Mouse (Mus musculus): ENCODE results near the gene Dock4. TPM values are rescaled to one million over a fixed set of nuclear protein-coding genes. Genes with fewer than 3 reads are reported as not detected.

Dock4 gene
- polyA plus RNA-seq, 2 experiments, result 7.7 to 12.2 TPM

GRCm38 (mm10) chr12:40499627-40500329, 54.0 kb downstream of the Dock4 start:
- no peaks in the 10 kb centered on the region for H3K27me3 ChIP-seq (ENCODE audit: control insufficient read depth, insufficient read depth, low read length)
- no peak overlapping the region for H3K27ac ChIP-seq (replicated peaks; ENCODE audit: low read depth, low read length)
- H3K9ac ChIP-seq (ENCODE audit: low read depth, low read length, severe bottlenecking), result no peak overlapping the region
- H3K4me3 ChIP-seq (replicated peaks; ENCODE audit: low read length), result no peak overlapping the region
- no peak for ATAC-seq (ENCODE audit: low FRiP score, low read depth)
- WGBS, result 45% methylated on average over 5 of the region's 5 CpGs
- H3K36me3 ChIP-seq (ENCODE audit: control insufficient read depth, insufficient read depth, low read length), result no peaks in the 10 kb centered on the region
- no peak for TF ChIP-seq POLR2A (IDR thresholded peaks at IDR 0.05; ENCODE audit: borderline replicate concordance, extremely low read depth, insufficient read depth, insufficient read length)
- no peak overlapping the region for H3K4me2 ChIP-seq (replicated peaks; ENCODE audit: low read depth, low read length, severe bottlenecking)
- no peaks in the 10 kb centered on the region for H3K9me3 ChIP-seq (ENCODE audit: control insufficient read depth, low read length)
- DNase-seq (ENCODE audit: low spot score), result no peak
- H3K4me1 ChIP-seq (ENCODE audit: control insufficient read depth, insufficient read depth, low read length), result peaks cover 20% of the 10 kb centered on the region

- ATAC-seq (ENCODE audit: low FRiP score, low read depth), result no peak
- DNase-seq (ENCODE audit: low spot score), result no peak
- H3K9me3 ChIP-seq (ENCODE audit: control insufficient read depth, low read length), result no peaks in the 10 kb centered on the region
- no peaks in the 10 kb centered on the region for H3K27me3 ChIP-seq (ENCODE audit: control insufficient read depth, insufficient read depth, low read length)
- H3K4me2 ChIP-seq (replicated peaks; ENCODE audit: low read depth, low read length, severe bottlenecking), result no peak overlapping the region
- no peak for TF ChIP-seq POLR2A (IDR thresholded peaks at IDR 0.05; ENCODE audit: borderline replicate concordance, extremely low read depth, insufficient read depth, insufficient read length)
- WGBS, result 84% methylated on average over 1 of the region's 1 CpGs
- H3K27ac ChIP-seq (replicated peaks; ENCODE audit: low read depth, low read length), result no peak overlapping the region
- H3K4me3 ChIP-seq (replicated peaks; ENCODE audit: low read length), result no peak overlapping the region
- no peaks in the 10 kb centered on the region for H3K36me3 ChIP-seq (ENCODE audit: control insufficient read depth, insufficient read depth, low read length)
- H3K4me1 ChIP-seq (ENCODE audit: control insufficient read depth, insufficient read depth, low read length), result peaks cover 20% of the 10 kb centered on the region
- no peak overlapping the region for H3K9ac ChIP-seq (ENCODE audit: low read depth, low read length, severe bottlenecking)
These were observed 55.4 kb downstream of the Dock4 start for GRCm38 (mm10) chr12:40501141-40501540.

- no peak for TF ChIP-seq POLR2A (IDR thresholded peaks at IDR 0.05; ENCODE audit: borderline replicate concordance, extremely low read depth, insufficient read depth, insufficient read length)
- H3K4me1 ChIP-seq (ENCODE audit: control insufficient read depth, insufficient read depth, low read length), result peaks cover 17% of the 10 kb centered on the region
- DNase-seq (ENCODE audit: low spot score) (no peak), ATAC-seq (ENCODE audit: low FRiP score, low read depth) (no peak)
- H3K4me3 ChIP-seq (replicated peaks; ENCODE audit: low read length), result no peak overlapping the region
- no peak overlapping the region for H3K4me2 ChIP-seq (replicated peaks; ENCODE audit: low read depth, low read length, severe bottlenecking)
- no peaks in the 10 kb centered on the region for H3K9me3 ChIP-seq (ENCODE audit: control insufficient read depth, low read length)
- no peak overlapping the region for H3K27ac ChIP-seq (replicated peaks; ENCODE audit: low read depth, low read length)
- no peaks in the 10 kb centered on the region for H3K36me3 ChIP-seq (ENCODE audit: control insufficient read depth, insufficient read depth, low read length)
- 25% methylated on average over 3 of the region's 3 CpGs for whole genome bisulfite sequencing
- H3K27me3 ChIP-seq (ENCODE audit: control insufficient read depth, insufficient read depth, low read length), result no peaks in the 10 kb centered on the region
- H3K9ac ChIP-seq (ENCODE audit: low read depth, low read length, severe bottlenecking), result no peak overlapping the region
These were observed 57.8 kb downstream of the Dock4 start for GRCm38 (mm10) chr12:40503520-40503919.

GRCm38 (mm10) chr12:40504687-40505086, 58.9 kb downstream of the Dock4 start:
- Histone ChIP-seq H3K36me3 (ENCODE audit: control insufficient read depth, insufficient read depth, low read length) (no peaks in the 10 kb centered on the region), H3K9ac (ENCODE audit: low read depth, low read length, severe bottlenecking) (no peak overlapping the region), H3K9me3 (ENCODE audit: control insufficient read depth, low read length) (no peaks in the 10 kb centered on the region), H3K4me2 (replicated peaks; ENCODE audit: low read depth, low read length, severe bottlenecking) (no peak overlapping the region), H3K4me3 (replicated peaks; ENCODE audit: low read length) (no peak overlapping the region), H3K4me1 (ENCODE audit: control insufficient read depth, insufficient read depth, low read length) (peaks cover 9% of the 10 kb centered on the region; the same call in 1 of the 2 replicates), H3K27ac (replicated peaks; ENCODE audit: low read depth, low read length) (no peak overlapping the region), H3K27me3 (ENCODE audit: control insufficient read depth, insufficient read depth, low read length) (no peaks in the 10 kb centered on the region)
- DNase-seq (ENCODE audit: low spot score), result no peak
- WGBS, result 74% methylated on average over 3 of the region's 3 CpGs
- no peak for TF ChIP-seq POLR2A (IDR thresholded peaks at IDR 0.05; ENCODE audit: borderline replicate concordance, extremely low read depth, insufficient read depth, insufficient read length)
- no peak for ATAC-seq (ENCODE audit: low FRiP score, low read depth)

GRCm38 (mm10) chr12:40507823-40508390, 62.2 kb downstream of the Dock4 start:
- ATAC-seq (ENCODE audit: low FRiP score, low read depth), result no peak
- H3K9ac ChIP-seq (ENCODE audit: low read depth, low read length, severe bottlenecking), result no peak overlapping the region
- WGBS, result 78% methylated on average over 4 of the region's 4 CpGs
- H3K27me3 ChIP-seq (ENCODE audit: control insufficient read depth, insufficient read depth, low read length), result no peaks in the 10 kb centered on the region
- H3K4me3 ChIP-seq (replicated peaks; ENCODE audit: low read length), result no peak overlapping the region
- TF ChIP-seq POLR2A (IDR thresholded peaks at IDR 0.05; ENCODE audit: borderline replicate concordance, extremely low read depth, insufficient read depth, insufficient read length), result no peak
- no peaks in the 10 kb centered on the region for H3K36me3 ChIP-seq (ENCODE audit: control insufficient read depth, insufficient read depth, low read length)
- H3K4me2 ChIP-seq (replicated peaks; ENCODE audit: low read depth, low read length, severe bottlenecking), result no peak overlapping the region
- DNase-seq (ENCODE audit: low spot score), result no peak
- no peaks in the 10 kb centered on the region for H3K9me3 ChIP-seq (ENCODE audit: control insufficient read depth, low read length)
- H3K4me1 ChIP-seq (ENCODE audit: control insufficient read depth, insufficient read depth, low read length), result peaks cover 13% of the 10 kb centered on the region; the same call in 1 of the 2 replicates
- no peak overlapping the region for H3K27ac ChIP-seq (replicated peaks; ENCODE audit: low read depth, low read length)

All from limb, embryonic 14.5 days (tissue).